Mouse (Mus musculus) ES-Bruce4 (cell line): ENCODE data around the gene Hmgb3.

Source experiments
- CTCF ChIP-seq: IDR thresholded peaks from one replicate; pipeline ENCODE4 v1.8.1; 2011; ENCODE audit warnings: low read depth, low read length
- EP300 ChIP-seq: IDR thresholded peaks from 2 replicates; pipeline ENCODE4 v1.6.1; 2011; ENCODE audit warnings: low read depth, low read length; ENCODE audit not compliant: insufficient read depth

- no peak for TF ChIP-seq CTCF
- no peak for TF ChIP-seq EP300
These were observed 14.8 kb upstream of the Hmgb3 start for GRCm38 (mm10) chrX:71540821-71541510.
